Mouse (Mus musculus) C2C12 (cell line): ENCODE data around the gene Adcy3.

Source experiments
- CEBPB ChIP-seq: IDR thresholded peaks from one replicate; pipeline ENCODE4 v1.6.1; 2011; ENCODE audit warnings: low read depth, mild to moderate bottlenecking, control low read depth, moderate library complexity
- CTCF ChIP-seq: IDR thresholded peaks from one replicate; pipeline ENCODE4 v1.5.1; 2011; ENCODE audit not compliant: control insufficient read depth, insufficient read depth, insufficient read length
- FOSL1 ChIP-seq: IDR thresholded peaks from one replicate; pipeline ENCODE4 v1.8.0; 2011; ENCODE audit warnings: mild to moderate bottlenecking, low read length; ENCODE audit not compliant: poor library complexity, insufficient read depth, severe bottlenecking
- MAX ChIP-seq: IDR thresholded peaks from one replicate; pipeline ENCODE4 v1.6.1; 2011; ENCODE audit warnings: mild to moderate bottlenecking, control low read depth
- MYOD1 ChIP-seq: IDR thresholded peaks from one replicate; pipeline ENCODE4 v1.6.1; 2011; ENCODE audit warnings: low read depth; ENCODE audit not compliant: control insufficient read depth, insufficient read length
- MYOG ChIP-seq: IDR thresholded peaks from one replicate; pipeline ENCODE4 v1.6.1; 2011; ENCODE audit not compliant: control insufficient read depth, insufficient read length; ENCODE audit errors: extremely low read depth
- USF1 ChIP-seq: IDR thresholded peaks from one replicate; pipeline ENCODE4 v1.6.1; 2011; ENCODE audit warnings: low read depth, mild to moderate bottlenecking, control low read depth, moderate library complexity

DNA sequence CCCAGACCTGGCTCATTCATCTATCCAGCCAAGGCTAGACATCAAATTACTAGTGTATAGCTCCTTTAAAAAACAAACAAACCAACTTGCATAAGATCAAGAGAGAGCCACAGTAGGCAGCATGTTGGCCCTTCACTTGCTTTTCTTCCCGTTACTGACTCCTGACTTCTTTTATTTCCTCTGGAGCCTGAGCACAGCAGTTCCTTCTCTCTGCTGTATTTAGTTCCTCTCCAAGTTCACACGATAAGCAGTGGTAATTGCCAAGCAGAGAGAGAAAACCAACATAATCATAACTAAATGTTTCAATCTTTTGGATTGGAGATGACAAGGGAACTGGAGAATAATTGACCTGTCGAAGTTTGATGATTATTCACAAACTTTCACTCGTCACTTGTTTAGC lies 99.9 kb downstream of the Adcy3 start:
- no peak for TF ChIP-seq CTCF
- no peak for TF ChIP-seq MYOD1
- TF ChIP-seq USF1, result no peak
- TF ChIP-seq MAX, result no peak
- no peak for TF ChIP-seq FOSL1
- TF ChIP-seq CEBPB, result no peak
- no peak for TF ChIP-seq MYOG
